Mouse (Mus musculus) midbrain, embryonic 11.5 days (tissue): ENCODE data around the gene Klhl13. TPM values are rescaled to one million over a fixed set of nuclear protein-coding genes. Genes with fewer than 3 reads are reported as not detected.

ENCODE experiments used
- ATAC-seq: fragments of 200-750 bp; cut with Nextera tagmentation; 2 replicates; pipeline ENCODE4 v1.8.0; 2017; ENCODE audit warnings: moderate TSS enrichment, moderate library complexity; ENCODE audit not compliant: low FRiP score
- DNase-seq: peaks from one replicate; pipeline ENCODE4 v3.0.0; 2015; ENCODE audit warnings: low spot score; ENCODE audit errors: missing footprints
- H3K27ac ChIP-seq: fragments of 300-500 bp; sonication (generic); 2 replicates; pipeline ENCODE4 v1.5.1; 2014; ENCODE audit warnings: low read depth, low read length
- H3K27me3 ChIP-seq: fragments of 300-500 bp; sonication (generic); 2 replicates; pipeline ENCODE4 v1.6.1; 2014; ENCODE audit warnings: mild to moderate bottlenecking, low read length, moderate library complexity, mixed read lengths; ENCODE audit not compliant: control insufficient read depth, insufficient read depth
- H3K36me3 ChIP-seq: fragments of 300-500 bp; sonication (generic); 2 replicates; pipeline ENCODE4 v1.6.1; 2014; ENCODE audit warnings: mild to moderate bottlenecking, low read length, moderate library complexity, mixed read lengths; ENCODE audit not compliant: control insufficient read depth, insufficient read depth
- H3K4me1 ChIP-seq: fragments of 300-500 bp; sonication (generic); 2 replicates; pipeline ENCODE4 v1.6.1; 2014; ENCODE audit warnings: low read length; ENCODE audit not compliant: control insufficient read depth, insufficient read depth
- H3K4me2 ChIP-seq: fragments of 300-500 bp; sonication (generic); 2 replicates; pipeline ENCODE4 v1.6.1; 2014; ENCODE audit warnings: mild to moderate bottlenecking, moderate library complexity
- H3K4me3 ChIP-seq: fragments of 300-500 bp; sonication (generic); 2 replicates; pipeline ENCODE4 v1.5.1; 2014; ENCODE audit warnings: low read depth, low read length
- H3K9ac ChIP-seq: fragments of 300-500 bp; sonication (generic); 2 replicates; pipeline ENCODE4 v1.6.1; 2014; ENCODE audit warnings: low read length
- H3K9me3 ChIP-seq: fragments of 300-500 bp; sonication (generic); 2 replicates; pipeline ENCODE4 v1.6.1; 2016; ENCODE audit warnings: low read length; ENCODE audit not compliant: control insufficient read depth
- WGBS: fragments of 180-500 bp; shearing (Covaris S2); extraction: QIAGEN DNeasy Blood & Tissue Kit; methylation state at CpG from one replicate; pipeline ENCODE4 v1.1.7; 2014; 5-methylcytosine and 5-hydroxymethylcytosine counted together
- polyA plus RNA-seq: library from polyadenylated mRNA; unstranded; fragments of >200 nt; fragmentation: Nextera tagmentation; extraction: Ambion mirVana; gene quantifications from 2 replicates; pipeline ENCODE4 v1.2.1, GENCODE M21; 2014

Gene Klhl13
- polyA plus RNA-seq, 1 experiment from 2014 or later = 98.9 TPM

DNA sequence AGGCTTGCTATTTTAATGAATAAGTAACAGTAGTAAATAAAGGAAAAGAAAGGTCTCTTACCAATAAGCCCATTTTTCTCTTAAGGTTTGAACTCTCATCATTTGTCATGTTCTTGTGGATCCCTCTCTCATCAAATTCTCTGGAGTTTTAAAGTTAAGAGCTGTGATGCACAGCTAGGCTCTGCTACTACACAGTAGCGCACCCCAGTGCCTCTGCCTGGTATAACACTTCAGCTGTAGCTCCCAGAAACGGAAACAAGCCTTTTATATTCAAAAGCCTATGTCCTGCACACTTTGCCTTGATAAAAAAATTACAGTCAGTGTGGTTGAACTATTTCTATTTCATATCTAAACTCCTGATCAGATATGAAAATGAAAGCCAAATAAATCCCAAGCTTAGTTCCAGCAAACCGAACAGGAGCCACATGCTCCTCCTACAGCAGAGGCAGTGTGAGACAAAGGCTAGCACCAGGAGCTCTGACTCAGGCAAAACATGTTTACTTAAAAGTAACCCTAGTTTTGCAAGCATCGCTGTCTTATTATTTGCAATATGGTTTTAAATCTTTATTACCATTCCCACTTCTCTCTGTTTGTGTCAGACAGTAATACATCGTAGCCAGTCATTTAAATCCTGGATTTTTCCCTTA is 68.8 kb downstream of the Klhl13 start:
- no peak overlapping the region for H3K4me3 ChIP-seq
- H3K9ac ChIP-seq = no peak overlapping the region
- H3K27ac ChIP-seq = no peak overlapping the region
- H3K27me3 ChIP-seq = no peaks in the 10 kb centered on the region
- no peaks in the 10 kb centered on the region for H3K4me1 ChIP-seq
- no peaks in the 10 kb centered on the region for H3K9me3 ChIP-seq
- ATAC-seq (peak; percentile 74; the same call in 1 of the 2 replicates), DNase-seq (peak; percentile 90)
- no peak overlapping the region for H3K4me2 ChIP-seq
- H3K36me3 ChIP-seq = no peaks in the 10 kb centered on the region
- 28% methylated on average over 5 of the region's 5 CpGs for WGBS

- Histone ChIP-seq H3K4me3 (peak overlapping the region; percentile 5; the same call in 1 of the 2 replicates), H3K4me2 (peak overlapping the region; percentile 37), H3K27ac (peak overlapping the region; percentile 54; the same call in 1 of the 2 replicates), H3K4me1 (no peaks in the 10 kb centered on the region), H3K9ac (peak overlapping the region; percentile 30; the same call in 1 of the 2 replicates), H3K27me3 (no peaks in the 10 kb centered on the region), H3K9me3 (no peaks in the 10 kb centered on the region), H3K36me3 (no peaks in the 10 kb centered on the region)
- peak; percentile 77 for ATAC-seq
- DNase-seq = no peak
- 17% methylated on average over 10 of the region's 10 CpGs for WGBS
Observed at GRCm38 (mm10) chrX:23285442-23285817, 79.5 kb downstream of the Klhl13 start.

GRCm38 (mm10) chrX:23284530-23285441 is 80.1 kb downstream of the Klhl13 start:
- H3K9me3 ChIP-seq = no peaks in the 10 kb centered on the region
- H3K36me3 ChIP-seq = no peaks in the 10 kb centered on the region
- no peaks in the 10 kb centered on the region for H3K4me1 ChIP-seq
- ATAC-seq (no peak; the same call in 1 of the 2 replicates), DNase-seq (no peak)
- H3K4me3 ChIP-seq = peak overlapping the region; percentile 15; the same call in 1 of the 2 replicates
- no peaks in the 10 kb centered on the region for H3K27me3 ChIP-seq
- peak overlapping the region; percentile 54 for H3K27ac ChIP-seq
- H3K4me2 ChIP-seq = peak overlapping the region; percentile 37
- peak overlapping the region; percentile 38; the same call in 1 of the 2 replicates for H3K9ac ChIP-seq
- WGBS = 39% methylated on average over 11 of the region's 11 CpGs

- 88% methylated on average over 1 of the region's 1 CpGs for WGBS
- Histone ChIP-seq H3K4me3 (no peak overlapping the region), H3K27me3 (no peaks in the 10 kb centered on the region), H3K27ac (no peak overlapping the region), H3K4me1 (no peaks in the 10 kb centered on the region), H3K9ac (no peak overlapping the region), H3K36me3 (no peaks in the 10 kb centered on the region), H3K9me3 (no peaks in the 10 kb centered on the region), H3K4me2 (no peak overlapping the region)
- DNase-seq = no peak
- no peak for ATAC-seq
Observed at GRCm38 (mm10) chrX:23267601-23268000, 97.3 kb downstream of the Klhl13 start.

- ATAC-seq (peak; percentile 86), DNase-seq (peak; percentile 82)
- Histone ChIP-seq H3K9ac (no peak overlapping the region), H3K9me3 (no peaks in the 10 kb centered on the region), H3K4me2 (no peak overlapping the region), H3K27ac (no peak overlapping the region), H3K27me3 (no peaks in the 10 kb centered on the region), H3K4me3 (no peak overlapping the region), H3K4me1 (0 out of 2 replicates have a peak, but pooled peaks cover 2% of the 10 kb centered on the region), H3K36me3 (no peaks in the 10 kb centered on the region)
Observed at GRCm38 (mm10) chrX:23248752-23249151, 116.1 kb downstream of the Klhl13 start.
